Mouse (Mus musculus): Measurements from ENCODE around the gene Fbxo22. TPM values are rescaled to one million over a fixed set of nuclear protein-coding genes. Genes with fewer than 3 reads are reported as not detected.

Fbxo22 gene
- polyA plus RNA-seq (2015; fragmentation: Nextera tagmentation; extraction: Ambion mirVana): 51.7 and 51.8 TPM in 2 replicates

GRCm38 (mm10) chr9:55208790-55209481 is at the start of gene Fbxo22:
Gene Fbxo22, plus strand, starts transcription at chr9:55208925.
- peaks cover 20% of the 10 kb centered on the region for H3K4me1 ChIP-seq (replicated peaks)
- peaks cover 1% of the 10 kb centered on the region; the same call in 1 of the 2 replicates for H3K36me3 ChIP-seq
- ATAC-seq (replicated peaks; ENCODE audit: insufficient number of reproducible peaks, insufficient read depth, low FRiP score, low read depth): peak; percentile 95
- under 1% methylated on average over 65 of the region's 65 CpGs for WGBS
- H3K9ac ChIP-seq: peak within 1 kb of the TSS; percentile 86
- peak within 1 kb of the TSS; percentile 83 for H3K4me3 ChIP-seq
- no peaks in the 10 kb centered on the region for H3K27me3 ChIP-seq
- H3K4me2 ChIP-seq: peak within 1 kb of the TSS; percentile 83
- peak within 1 kb of the TSS; percentile 89 for H3K27ac ChIP-seq
- H3K9me3 ChIP-seq (replicated peaks): no peaks in the 10 kb centered on the region

GRCm38 (mm10) chr9:55170655-55171412 is 37.9 kb upstream of the Fbxo22 start:
- ATAC-seq (replicated peaks; ENCODE audit: insufficient number of reproducible peaks, insufficient read depth, low FRiP score, low read depth): no peak
- Histone ChIP-seq H3K36me3 (peaks cover 4% of the 10 kb centered on the region), H3K9ac (no peak overlapping the region), H3K4me2 (no peak overlapping the region), H3K9me3 (replicated peaks) (no peaks in the 10 kb centered on the region), H3K27ac (no peak overlapping the region), H3K4me3 (no peak overlapping the region), H3K4me1 (replicated peaks) (peaks cover 9% of the 10 kb centered on the region; the same call in 1 of the 2 replicates), H3K27me3 (no peaks in the 10 kb centered on the region)
- WGBS: 60% methylated on average over 7 of the region's 7 CpGs

DNA sequence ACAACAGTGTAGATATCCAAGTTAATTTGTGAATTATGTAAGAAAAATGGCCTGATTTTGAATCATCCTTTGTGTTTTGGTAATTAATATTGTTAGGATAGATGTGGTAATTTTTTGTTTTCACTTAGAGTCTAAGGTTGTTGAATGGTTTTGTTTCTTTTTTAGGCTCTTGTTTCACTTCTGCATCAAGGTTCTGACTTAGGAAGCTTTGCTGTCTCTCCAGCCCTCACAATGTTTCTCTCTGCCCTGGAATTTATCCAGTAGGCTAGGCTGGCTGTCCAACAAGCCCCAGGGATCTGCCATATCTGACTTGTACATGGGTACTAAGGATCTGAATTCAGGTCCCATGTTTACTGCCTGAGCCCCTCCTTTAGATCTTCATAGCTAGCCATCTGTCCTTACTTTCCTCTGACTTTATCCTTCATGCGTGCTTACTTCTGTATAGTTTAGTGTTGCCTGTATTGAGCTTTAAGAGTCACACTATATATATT is 36.5 kb upstream of the Fbxo22 start:
- Histone ChIP-seq H3K27me3 (no peaks in the 10 kb centered on the region), H3K4me2 (no peak overlapping the region), H3K4me3 (no peak overlapping the region), H3K36me3 (peaks cover 4% of the 10 kb centered on the region), H3K4me1 (replicated peaks) (peaks cover 9% of the 10 kb centered on the region; the same call in 1 of the 2 replicates), H3K27ac (no peak overlapping the region), H3K9me3 (replicated peaks) (no peaks in the 10 kb centered on the region), H3K9ac (no peak overlapping the region)
- 84% methylated on average over 1 of the region's 1 CpGs for WGBS
- no peak for ATAC-seq (replicated peaks; ENCODE audit: insufficient number of reproducible peaks, insufficient read depth, low FRiP score, low read depth)

DNA sequence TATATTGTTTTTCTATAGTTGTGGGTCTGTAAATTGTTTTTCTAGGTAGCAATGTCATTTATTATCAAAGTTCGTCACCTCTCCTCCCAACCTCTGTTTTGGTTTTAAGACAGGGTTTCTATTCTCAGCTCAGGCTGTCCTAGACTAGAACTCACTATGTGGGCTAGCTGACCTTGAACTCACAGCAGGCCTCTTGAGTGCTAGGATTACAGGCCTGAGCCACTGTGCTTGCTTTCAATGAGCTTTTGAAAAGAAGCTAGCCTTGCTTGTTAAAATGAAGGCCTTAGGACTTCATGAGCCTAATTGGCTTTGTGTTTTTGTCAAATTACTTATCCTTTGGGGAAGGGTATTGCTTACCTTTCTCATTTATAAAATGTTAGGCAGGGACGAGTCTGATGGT is 34.5 kb upstream of the Fbxo22 start:
- ATAC-seq (replicated peaks; ENCODE audit: insufficient number of reproducible peaks, insufficient read depth, low FRiP score, low read depth): no peak
- H3K27me3 ChIP-seq: no peaks in the 10 kb centered on the region
- H3K4me1 ChIP-seq (replicated peaks): peaks cover 9% of the 10 kb centered on the region; the same call in 1 of the 2 replicates
- H3K27ac ChIP-seq: no peak overlapping the region
- H3K36me3 ChIP-seq: no peaks in the 10 kb centered on the region; the same call in 1 of the 2 replicates
- H3K9me3 ChIP-seq (replicated peaks): no peaks in the 10 kb centered on the region
- H3K4me2 ChIP-seq: no peak overlapping the region
- H3K4me3 ChIP-seq: no peak overlapping the region
- WGBS: 73% methylated on average over 2 of the region's 2 CpGs
- H3K9ac ChIP-seq: no peak overlapping the region

DNA sequence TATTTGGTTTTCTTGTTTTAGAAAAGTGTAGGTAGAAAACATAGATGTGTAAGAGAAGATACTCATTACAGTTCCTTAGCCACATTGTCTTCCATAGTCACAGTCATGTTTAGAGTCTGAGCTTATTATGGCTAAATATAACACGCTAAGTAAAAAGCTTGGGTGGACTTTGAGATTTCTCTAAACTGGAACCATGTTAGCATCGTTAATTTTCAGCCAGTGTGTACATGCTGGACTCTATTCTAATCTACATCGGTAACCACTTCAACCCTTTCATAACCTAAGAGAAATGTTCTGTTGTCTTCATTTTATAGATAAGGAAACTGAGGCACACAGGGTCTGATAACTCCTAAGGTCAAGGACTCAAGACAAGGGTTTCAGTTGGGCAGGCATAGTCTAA is 12.8 kb upstream of the Fbxo22 start:
- WGBS: 85% methylated on average over 3 of the region's 3 CpGs
- ATAC-seq (replicated peaks; ENCODE audit: insufficient number of reproducible peaks, insufficient read depth, low FRiP score, low read depth): no peak
- no peaks in the 10 kb centered on the region for H3K27me3 ChIP-seq

DNA sequence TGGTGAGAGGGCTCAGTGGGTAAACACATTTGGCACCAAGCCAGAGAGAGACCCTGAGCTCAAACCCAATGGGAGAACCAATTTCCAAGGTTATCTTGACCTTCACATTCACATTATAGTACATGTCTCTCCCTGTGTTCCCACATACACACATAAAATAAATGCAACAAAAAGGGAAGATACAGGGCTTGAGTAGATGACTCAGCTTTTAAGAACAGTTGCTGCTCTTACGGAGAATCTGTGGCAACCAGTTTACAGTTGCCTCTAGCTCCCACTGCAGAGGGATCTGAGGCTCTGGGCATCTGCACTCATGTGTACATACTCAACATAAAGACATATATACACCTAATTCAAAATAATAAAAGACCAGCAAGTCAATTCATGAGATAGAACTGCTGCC is 10.5 kb upstream of the Fbxo22 start:
- no peak overlapping the region for H3K4me3 ChIP-seq
- peaks cover 3% of the 10 kb centered on the region; the same call in 1 of the 2 replicates for H3K4me1 ChIP-seq (replicated peaks)
- no peak overlapping the region for H3K27ac ChIP-seq
- no peak overlapping the region for H3K4me2 ChIP-seq
- WGBS: 95% methylated on average over 1 of the region's 1 CpGs
- H3K9ac ChIP-seq: no peak overlapping the region
- H3K9me3 ChIP-seq (replicated peaks): no peaks in the 10 kb centered on the region
- H3K36me3 ChIP-seq: peaks cover 9% of the 10 kb centered on the region
- no peak for ATAC-seq (replicated peaks; ENCODE audit: insufficient number of reproducible peaks, insufficient read depth, low FRiP score, low read depth)
- no peaks in the 10 kb centered on the region for H3K27me3 ChIP-seq

More for the DNA sequence above, 12.8 kb upstream of the Fbxo22 start:
- no peak overlapping the region for H3K4me3 ChIP-seq
- no peak overlapping the region for H3K27ac ChIP-seq
- H3K9ac ChIP-seq: no peak overlapping the region
- H3K4me2 ChIP-seq: no peak overlapping the region
- H3K4me1 ChIP-seq (replicated peaks): peaks cover 3% of the 10 kb centered on the region; the same call in 1 of the 2 replicates
- peaks cover 8% of the 10 kb centered on the region for H3K36me3 ChIP-seq
- no peaks in the 10 kb centered on the region for H3K9me3 ChIP-seq (replicated peaks)

DNA sequence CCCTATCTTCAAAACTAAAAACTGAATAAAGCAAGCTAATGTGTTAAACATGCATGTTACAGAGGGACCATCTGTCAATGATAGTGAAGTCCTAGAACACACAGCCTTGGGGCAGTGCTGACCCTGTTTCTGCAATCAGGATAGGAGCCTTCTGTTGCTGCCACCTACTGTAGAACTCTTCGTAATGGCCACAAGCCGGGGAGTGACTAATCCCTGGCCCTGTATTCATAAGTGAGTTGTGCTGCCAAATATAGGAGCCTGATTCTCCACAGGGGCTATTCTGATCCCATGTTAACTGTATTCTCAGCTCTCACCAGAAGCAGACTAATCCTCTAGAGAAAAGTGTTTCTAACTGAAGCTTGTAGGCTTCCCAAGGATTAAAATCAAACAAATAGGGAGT is 9.4 kb upstream of the Fbxo22 start:
- H3K36me3 ChIP-seq: peaks cover 7% of the 10 kb centered on the region
- no peak for ATAC-seq (replicated peaks; ENCODE audit: insufficient number of reproducible peaks, insufficient read depth, low FRiP score, low read depth)
- no peak overlapping the region for H3K9ac ChIP-seq
- no peak overlapping the region for H3K4me2 ChIP-seq
- WGBS: 45% methylated on average over 2 of the region's 2 CpGs
- no peak overlapping the region for H3K4me3 ChIP-seq
- H3K4me1 ChIP-seq (replicated peaks): peaks cover 3% of the 10 kb centered on the region; the same call in 1 of the 2 replicates
- H3K27ac ChIP-seq: peak overlapping the region; percentile 45
- no peaks in the 10 kb centered on the region for H3K27me3 ChIP-seq
- no peaks in the 10 kb centered on the region for H3K9me3 ChIP-seq (replicated peaks)

DNA sequence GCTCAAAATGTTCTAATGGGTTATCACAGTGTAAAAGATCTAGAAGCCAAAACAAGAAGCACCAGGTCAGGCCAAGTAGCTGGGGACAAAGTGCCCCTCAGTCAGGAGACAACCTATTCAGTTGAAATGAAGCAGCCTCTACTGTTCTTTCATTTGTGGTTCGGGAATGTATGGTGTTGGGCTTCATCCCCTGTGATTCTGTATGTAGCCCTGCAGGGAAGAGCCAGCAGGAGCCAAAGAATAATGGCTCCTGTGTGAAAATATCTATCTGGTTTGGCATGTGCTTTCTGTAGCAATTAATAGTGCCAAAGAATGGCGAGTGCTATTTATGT is 301 bp upstream of the Fbxo22 start:
- no peak for ATAC-seq (replicated peaks; ENCODE audit: insufficient number of reproducible peaks, insufficient read depth, low FRiP score, low read depth)
- Histone ChIP-seq H3K9ac (peak overlapping the region; percentile 86), H3K36me3 (no peaks in the 10 kb centered on the region), H3K4me2 (peak overlapping the region; percentile 83), H3K4me1 (replicated peaks) (peaks cover 20% of the 10 kb centered on the region), H3K9me3 (replicated peaks) (no peaks in the 10 kb centered on the region), H3K27ac (peak overlapping the region; percentile 89), H3K27me3 (no peaks in the 10 kb centered on the region), H3K4me3 (peak overlapping the region; percentile 83)
- 3% methylated on average over 2 of the region's 2 CpGs for whole genome bisulfite sequencing

DNA sequence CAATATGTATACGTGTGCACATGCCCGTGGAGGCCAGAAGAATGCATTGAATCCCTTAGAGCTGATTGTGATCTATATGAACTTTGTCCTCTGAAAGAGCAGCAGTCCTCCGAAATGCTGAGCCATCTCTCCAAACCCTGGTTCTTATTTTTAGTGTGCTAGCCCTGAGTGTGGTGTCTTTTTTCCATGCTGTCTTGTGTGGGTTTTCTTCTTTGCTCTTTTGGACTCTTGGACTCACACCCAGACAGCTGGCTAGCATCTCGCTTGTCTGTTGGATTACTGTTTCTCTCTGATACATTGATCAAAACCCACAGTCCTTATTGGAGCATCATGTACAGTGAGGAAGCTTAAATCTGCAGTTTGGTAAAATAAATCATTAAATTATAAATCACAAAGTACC is 2.9 kb downstream of the Fbxo22 start:
- 59% methylated on average over 4 of the region's 4 CpGs for WGBS

DNA sequence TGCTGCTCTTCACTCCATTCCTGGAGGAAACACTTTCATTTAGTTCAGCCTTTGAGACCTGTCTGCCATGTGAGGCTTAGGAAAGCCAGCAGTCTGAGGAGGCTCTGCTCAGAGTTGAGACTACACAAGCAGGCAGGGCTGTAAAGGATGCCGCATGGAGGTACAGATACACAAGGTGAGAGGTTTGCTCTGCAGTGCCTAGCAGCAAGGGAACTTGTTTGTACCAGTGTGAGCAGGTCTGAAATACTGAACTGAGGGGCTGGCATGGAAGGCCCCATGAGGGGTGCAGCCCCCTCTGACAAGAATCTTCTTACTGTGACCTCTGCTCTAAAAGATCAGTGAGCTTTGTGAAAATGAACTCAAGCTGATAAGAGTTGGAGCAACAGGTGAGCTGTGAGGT is 4.7 kb downstream of the Fbxo22 start:
- H3K27me3 ChIP-seq: no peaks in the 10 kb centered on the region
- WGBS: 86% methylated on average over 1 of the region's 1 CpGs
- H3K36me3 ChIP-seq: peaks cover 46% of the 10 kb centered on the region
- no peaks in the 10 kb centered on the region for H3K9me3 ChIP-seq (replicated peaks)
- H3K9ac ChIP-seq: no peak overlapping the region
- H3K4me2 ChIP-seq: no peak overlapping the region
- H3K27ac ChIP-seq: no peak overlapping the region
- H3K4me3 ChIP-seq: no peak overlapping the region
- peaks cover 15% of the 10 kb centered on the region for H3K4me1 ChIP-seq (replicated peaks)
- no peak for ATAC-seq (replicated peaks; ENCODE audit: insufficient number of reproducible peaks, insufficient read depth, low FRiP score, low read depth)

More for the DNA sequence above, 2.9 kb downstream of the Fbxo22 start:
- H3K9ac ChIP-seq: no peak overlapping the region
- H3K27me3 ChIP-seq: no peaks in the 10 kb centered on the region
- H3K4me1 ChIP-seq (replicated peaks): peaks cover 20% of the 10 kb centered on the region
- ATAC-seq (replicated peaks; ENCODE audit: insufficient number of reproducible peaks, insufficient read depth, low FRiP score, low read depth): no peak
- H3K27ac ChIP-seq: no peak overlapping the region
- H3K4me2 ChIP-seq: peak overlapping the region; percentile 0; the same call in 1 of the 2 replicates
- H3K36me3 ChIP-seq: peaks cover 28% of the 10 kb centered on the region
- no peaks in the 10 kb centered on the region for H3K9me3 ChIP-seq (replicated peaks)
- H3K4me3 ChIP-seq: no peak overlapping the region

DNA sequence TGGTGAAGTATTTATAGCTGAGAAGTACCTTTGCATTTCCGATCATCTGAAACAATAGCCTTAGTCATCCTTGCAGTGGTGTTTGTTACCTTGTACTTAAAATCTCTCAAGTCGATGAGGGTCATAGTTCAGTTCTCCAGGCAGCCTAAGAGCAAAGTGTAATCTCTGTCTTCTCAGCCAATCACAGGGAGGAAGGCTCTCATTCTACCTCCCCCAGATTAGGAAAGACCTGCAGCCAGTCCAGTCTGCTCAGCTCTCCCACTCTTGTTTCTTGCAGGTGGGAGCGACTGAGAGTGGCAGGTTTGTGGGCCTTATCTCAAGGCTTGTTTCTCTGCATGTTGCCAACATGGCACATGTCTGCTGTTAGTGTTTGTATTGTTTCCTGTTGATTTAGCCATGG is 6.3 kb downstream of the Fbxo22 start:
- no peak overlapping the region for H3K4me2 ChIP-seq
- no peak overlapping the region for H3K4me3 ChIP-seq
- no peak overlapping the region for H3K9ac ChIP-seq
- no peaks in the 10 kb centered on the region for H3K9me3 ChIP-seq (replicated peaks)
- ATAC-seq (replicated peaks; ENCODE audit: insufficient number of reproducible peaks, insufficient read depth, low FRiP score, low read depth): no peak
- H3K27ac ChIP-seq: no peak overlapping the region
- peaks cover 5% of the 10 kb centered on the region for H3K4me1 ChIP-seq (replicated peaks)
- WGBS: 85% methylated on average over 3 of the region's 3 CpGs
- H3K36me3 ChIP-seq: peaks cover 60% of the 10 kb centered on the region
- H3K27me3 ChIP-seq: no peaks in the 10 kb centered on the region
